In genomic region chr2:173578595-173578994, GRCm38 (mm10) we compare ENCODE assay signal across 8 mouse cellular contexts. TPM values are rescaled to one million over a fixed set of nuclear protein-coding genes. Genes with fewer than 3 reads are reported as not detected.
A peak's percentile ranks its signal among the peaks of the same experiment; 100 is the strongest.
DNase-seq lines count a peak whose midpoint lies in the region; ATAC-seq and TF ChIP-seq lines count a peak whose summit lies in the region.

No protein-coding gene starts in this region.

- H3K27ac ChIP-seq in heart, embryonic 14.5 days (replicated peaks in 1 of 2; ENCODE audit: control insufficient read depth in 1 of 2, insufficient read depth in 1 of 2, low read depth in 2 of 2, low read length in 2 of 2) = no peak overlapping the region
- no peak overlapping the region for H3K27ac ChIP-seq in ES-E14 (ENCODE audit: insufficient read depth, low read depth, low read length, poor library complexity, severe bottlenecking)
- H3K27ac ChIP-seq in hindbrain, embryonic 13.5 days = no peak overlapping the region
- no peak overlapping the region for H3K27ac ChIP-seq in midbrain, embryonic 12.5 days (replicated peaks)

- ATAC-seq in heart, embryonic 14.5 days (ENCODE audit: insufficient number of reproducible peaks, insufficient read depth, low FRiP score, low read depth) = no peak
- ATAC-seq in hindbrain, embryonic 13.5 days (ENCODE audit: low FRiP score) = peak; percentile 38
- ATAC-seq in midbrain, embryonic 12.5 days (ENCODE audit: low FRiP score, low read depth) = no peak

- H3K36me3 ChIP-seq in heart, embryonic 14.5 days (ENCODE audit: control insufficient read depth, insufficient read depth, low read length) = no peaks in the 10 kb centered on the region
- no peaks in the 10 kb centered on the region for H3K36me3 ChIP-seq in ES-E14 (ENCODE audit: control insufficient read depth, insufficient read depth, low read length, poor library complexity, severe bottlenecking)
- H3K36me3 ChIP-seq in hindbrain, embryonic 13.5 days = no peaks in the 10 kb centered on the region
- no peaks in the 10 kb centered on the region for H3K36me3 ChIP-seq in midbrain, embryonic 12.5 days

- H3K9me3 ChIP-seq in heart, embryonic 14.5 days (ENCODE audit: control insufficient read depth, low read length) = no peaks in the 10 kb centered on the region
- H3K9me3 ChIP-seq in ES-E14 (ENCODE audit: control insufficient read depth, insufficient read depth, low read depth, low read length) = no peaks in the 10 kb centered on the region
- H3K9me3 ChIP-seq in hindbrain, embryonic 13.5 days = no peaks in the 10 kb centered on the region
- H3K9me3 ChIP-seq in midbrain, embryonic 12.5 days = no peaks in the 10 kb centered on the region

- peaks cover 0 to 5% of the 10 kb centered on the region in 2 experiments; a peak in 2 of 4 replicates for H3K4me1 ChIP-seq in heart, embryonic 14.5 days (ENCODE audit: control insufficient read depth in 2 of 2, insufficient read depth in 2 of 2, low read length in 2 of 2)
- H3K4me1 ChIP-seq in ES-E14 (ENCODE audit: control insufficient read depth in 2 of 2, insufficient read depth in 2 of 2, low read length in 2 of 2, poor library complexity in 1 of 2) = no peaks in the 10 kb centered on the region
- H3K4me1 ChIP-seq in hindbrain, embryonic 13.5 days (replicated peaks) = peaks cover 11% of the 10 kb centered on the region; the same call in 1 of the 2 replicates
- H3K4me1 ChIP-seq in midbrain, embryonic 12.5 days = peaks cover 11% of the 10 kb centered on the region

- peaks cover 28% of the 10 kb centered on the region for H3K27me3 ChIP-seq in heart, embryonic 14.5 days (ENCODE audit: control insufficient read depth, insufficient read depth, low read length)
- peaks cover 45% of the 10 kb centered on the region for H3K27me3 ChIP-seq in hindbrain, embryonic 13.5 days
- H3K27me3 ChIP-seq in midbrain, embryonic 12.5 days = peaks cover 19% of the 10 kb centered on the region

- H3K4me3 ChIP-seq in heart, embryonic 14.5 days (ENCODE audit: control insufficient read depth in 1 of 2, insufficient read depth in 1 of 2, low read depth in 1 of 2, low read length in 2 of 2) = peak overlapping the region; percentile 43 to 52; a peak in 3 of 4 replicates
- H3K4me3 ChIP-seq in ES-E14 (ENCODE audit: insufficient read depth in 1 of 2, low read depth in 1 of 2, low read length in 2 of 2, poor library complexity in 1 of 2, severe bottlenecking in 1 of 2) = peak overlapping the region; percentile 63 to 73; a peak in 3 of 4 replicates
- H3K4me3 ChIP-seq in hindbrain, embryonic 13.5 days = peak overlapping the region; percentile 46
- H3K4me3 ChIP-seq in midbrain, embryonic 12.5 days = peak overlapping the region; percentile 48

- in situ Hi-C loops in ES-E14 (cut with MboI; ENCODE audit: low sequenced_read_pairs in 2 of 2, unreplicated experiment in 2 of 2) = loop anchor here in 1 of 2 experiments (25.0 kb wide), 1 partner anchor 709 kb away; the partner anchor contains the start of gene Gnas

- H3K9ac ChIP-seq in heart, embryonic 14.5 days (ENCODE audit: low read length) = no peak overlapping the region; the same call in 1 of the 2 replicates
- peak overlapping the region; percentile 9; the same call in 1 of the 2 replicates for H3K9ac ChIP-seq in ES-E14 (ENCODE audit: insufficient read depth, low read depth, low read length, poor library complexity, severe bottlenecking)
- H3K9ac ChIP-seq in hindbrain, embryonic 13.5 days = peak overlapping the region; percentile 72; the same call in 1 of the 2 replicates
- H3K9ac ChIP-seq in midbrain, embryonic 12.5 days (replicated peaks) = peak overlapping the region; percentile 59; the same call in 1 of the 2 replicates

- H3K4me2 ChIP-seq in heart, embryonic 14.5 days (ENCODE audit: low read length) = peak overlapping the region; percentile 81
- H3K4me2 ChIP-seq in hindbrain, embryonic 13.5 days = peak overlapping the region; percentile 91
- H3K4me2 ChIP-seq in midbrain, embryonic 12.5 days (replicated peaks) = peak overlapping the region; percentile 95

- DNase-seq in heart, adult 8-10 months (ENCODE audit: low spot score) = no peak
- DNase-seq in ES-E14 (ENCODE audit: low read depth, low spot score) = no peak
- no peak for DNase-seq in c-Kit-positive CD71-positive TER-119-positive erythroid progenitor cells, embryonic 14.5 days (ENCODE audit: low spot score)
- no peak for DNase-seq in adrenal gland, adult (ENCODE audit: inconsistent age in 2 of 2, low spot score in 1 of 2)
- no peak for DNase-seq in right cerebral cortex, postnatal 25 days

- 29% methylated on average over 8 of the region's 8 CpGs for WGBS in heart, embryonic 14.5 days
- 28% methylated on average over 8 of the region's 8 CpGs for WGBS in hindbrain, embryonic 13.5 days
- 27% methylated on average over 8 of the region's 8 CpGs for WGBS in midbrain, embryonic 12.5 days

TF ChIP-seq in ES-E14, 5 proteins besides CTCF, POLR2A, EP300 and RAD21:
- no peak for TF ChIP-seq HCFC1 (IDR thresholded peaks at IDR 0.05; ENCODE audit: borderline replicate concordance, insufficient read depth, low read length)
- no peak for TF ChIP-seq CHD2 (IDR thresholded peaks at IDR 0.05; ENCODE audit: low read depth, low read length)
- no peak for TF ChIP-seq ZC3H11A (IDR thresholded peaks at IDR 0.05; ENCODE audit: borderline replicate concordance, low read depth, low read length)
- no peak for TF ChIP-seq MAFK (IDR thresholded peaks at IDR 0.05; ENCODE audit: insufficient read depth, low read depth, low read length)
- no peak for TF ChIP-seq ZNF384 (IDR thresholded peaks at IDR 0.05; ENCODE audit: low read depth, low read length)

RNA-seq across cellular contexts. Expression of gene Ankrd60, which starts 0.4 kb away (rescaled TPM):
- polyA plus RNA-seq in heart, embryonic 14.5 days (2014; fragmentation: Nextera tagmentation; extraction: Ambion mirVana) = not detected in 2 replicates
- total RNA-seq in heart, adult 8-10 months (2022) = not detected
- total RNA-seq in ES-E14 (2012; rRNA removed) = not detected in 2 replicates
- not detected in 2 replicates for polyA plus RNA-seq in hindbrain, embryonic 13.5 days (2015; fragmentation: Nextera tagmentation; extraction: Ambion mirVana)
- not detected in 2 replicates for polyA plus RNA-seq in midbrain, embryonic 12.5 days (2016; fragmentation: Nextera tagmentation; extraction: Ambion mirVana)

RNA-seq across cellular contexts. Expression of gene 1700021F07Rik, which starts 56.2 kb away (rescaled TPM):
- not detected in 2 replicates for polyA plus RNA-seq in heart, embryonic 14.5 days (2014; fragmentation: Nextera tagmentation; extraction: Ambion mirVana)
- not detected for total RNA-seq in heart, adult 8-10 months (2022)
- not detected in 2 replicates for total RNA-seq in ES-E14 (2012; rRNA removed)
- not detected in 2 replicates for polyA plus RNA-seq in hindbrain, embryonic 13.5 days (2015; fragmentation: Nextera tagmentation; extraction: Ambion mirVana)
- not detected in 2 replicates for polyA plus RNA-seq in midbrain, embryonic 12.5 days (2016; fragmentation: Nextera tagmentation; extraction: Ambion mirVana)
